Mouse (Mus musculus) right cerebral cortex, postnatal 25 days (tissue): ENCODE results near the gene Mxd3.

Experiments
- DNase-seq: peaks from one replicate; pipeline ENCODE4 v3.0.0; 2022

Mxd3 gene

DNA sequence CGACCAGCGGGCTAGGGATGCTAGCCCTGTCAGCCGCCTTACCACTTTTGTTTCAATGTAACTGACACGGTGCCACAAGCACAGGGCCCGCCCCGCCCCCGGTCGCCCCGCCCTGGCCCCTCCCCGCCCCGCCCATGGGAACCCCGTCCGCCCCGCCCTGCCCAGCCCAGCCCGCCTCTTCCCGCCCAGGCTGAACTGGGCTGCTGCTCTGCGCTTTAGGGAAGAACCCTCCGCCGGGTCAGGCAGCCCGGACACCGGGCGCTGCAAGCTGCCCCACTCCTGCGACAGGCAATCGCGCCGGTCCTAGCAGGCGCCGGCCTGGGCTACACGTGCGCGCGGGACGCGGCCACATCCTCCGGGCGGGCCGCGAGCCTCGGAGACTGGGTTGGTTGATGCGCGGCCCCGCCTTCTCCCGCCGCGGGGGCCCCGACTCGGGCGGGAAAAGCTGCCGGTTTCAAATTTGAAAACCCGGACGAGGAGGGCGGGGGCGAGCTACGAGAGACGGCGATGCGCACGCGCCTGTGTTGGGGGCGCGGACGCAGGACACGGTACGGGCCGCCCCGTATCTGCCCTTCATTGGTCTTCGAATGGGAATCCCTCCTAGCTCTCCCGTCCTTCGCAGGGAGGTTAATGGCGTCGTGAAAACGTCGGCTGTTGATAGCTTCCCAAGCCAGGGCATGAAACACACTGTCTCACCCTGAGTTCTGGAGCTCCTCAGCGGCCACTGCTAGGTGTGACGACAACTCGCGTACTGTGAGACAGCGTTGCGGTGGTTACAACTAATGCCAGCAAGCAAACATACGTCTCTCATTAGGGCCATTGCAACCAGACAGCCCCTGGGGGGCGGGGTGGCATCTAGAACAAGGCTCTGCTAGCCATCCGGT is at the start of gene Mxd3:
Mxd3 (minus strand) TSS at position 141 of the 884 bp plus-strand sequence.
- DNase-seq: peak; percentile 83

DNA sequence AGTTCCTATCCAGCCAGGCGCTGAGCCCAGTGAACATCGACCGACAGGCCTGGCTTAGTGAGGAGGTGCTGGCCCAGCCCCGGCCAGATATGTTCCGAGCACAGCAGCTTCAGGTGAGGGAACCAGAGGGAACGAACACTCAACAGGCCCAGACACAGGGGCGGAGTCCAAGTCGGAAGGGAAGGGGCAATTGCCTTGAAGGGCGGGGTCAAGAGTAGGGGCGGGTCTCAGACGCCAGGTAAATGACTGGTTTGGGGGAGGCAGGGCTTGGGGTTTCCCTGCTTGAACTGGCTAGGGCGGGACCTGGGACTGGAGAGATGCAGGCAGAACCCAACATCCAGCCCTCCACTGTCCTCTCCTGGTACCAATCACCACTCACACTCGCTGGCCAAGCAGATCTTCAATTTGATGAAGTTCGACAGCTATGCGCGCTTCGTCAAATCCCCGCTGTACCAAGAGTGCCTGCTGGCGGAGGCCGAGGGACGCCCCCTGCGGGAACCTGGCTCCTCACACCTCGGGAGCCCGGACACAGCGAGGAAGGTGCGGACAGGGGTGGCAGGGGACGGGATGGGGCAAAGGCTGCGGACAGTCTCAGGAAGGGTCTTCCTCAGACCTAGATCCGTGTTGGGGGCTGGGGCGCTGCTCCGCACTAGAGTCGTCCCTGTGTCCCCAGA is 49.4 kb upstream of the Mxd3 start:
- no peak for DNase-seq

DNA sequence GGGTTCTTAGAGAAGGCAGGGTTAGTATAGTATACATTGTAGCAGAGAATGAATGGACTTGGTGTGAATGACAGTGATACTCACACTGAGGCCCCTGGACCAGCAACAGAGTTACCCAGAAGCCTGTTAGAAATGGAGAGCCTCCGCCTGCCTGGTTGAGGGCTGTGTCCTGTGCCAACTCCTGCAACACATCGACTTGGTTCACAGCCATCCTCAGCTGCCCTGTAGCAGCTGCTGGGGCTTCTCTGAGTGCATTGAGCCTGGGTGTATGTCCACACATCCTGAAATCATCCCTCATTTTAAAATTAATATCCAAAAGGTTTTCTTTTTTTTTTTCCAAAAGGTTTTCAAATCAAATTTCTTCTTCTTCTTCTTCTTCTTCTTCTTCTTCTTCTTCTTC is 46.3 kb upstream of the Mxd3 start:
- DNase-seq: no peak

DNA sequence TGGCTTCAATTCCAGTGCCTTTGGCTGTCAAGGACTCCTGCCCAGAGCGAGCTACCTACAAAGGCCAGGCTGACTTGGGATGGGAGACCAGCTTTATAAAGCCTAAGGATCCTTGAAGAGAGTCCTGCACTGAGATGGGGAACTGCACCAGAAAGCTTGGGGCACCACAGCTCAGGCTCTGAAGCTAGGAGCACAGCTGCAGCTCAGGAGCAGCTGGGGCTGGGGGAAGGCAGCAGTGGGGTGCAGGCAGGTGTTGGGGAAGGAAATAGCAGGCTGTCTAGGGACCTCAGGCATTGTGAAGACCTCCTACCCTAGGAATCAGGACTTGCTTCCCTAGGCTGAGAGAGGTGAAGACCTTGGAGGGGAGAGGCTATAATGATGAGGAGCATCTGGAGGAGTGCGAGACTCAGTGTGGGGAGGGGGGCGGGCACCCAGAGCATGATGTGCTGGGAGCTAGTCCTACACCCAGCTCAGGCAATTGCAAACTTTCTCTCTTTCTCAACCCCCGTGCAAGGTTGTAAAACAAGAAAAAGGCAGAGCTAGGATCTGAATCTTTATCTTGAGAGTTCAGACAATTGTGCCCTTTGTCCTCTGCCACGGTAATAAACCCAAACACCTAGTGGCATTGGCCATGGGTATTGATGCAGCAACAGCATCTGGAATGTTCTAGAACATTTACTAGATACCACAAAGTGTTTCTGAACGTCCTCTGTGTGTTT is 44.7 kb upstream of the Mxd3 start:
- no peak for DNase-seq

- no peak for DNase-seq
Measured at GRCm38 (mm10) chr13:55371740-55372139, 42.1 kb upstream of the Mxd3 start.

DNA sequence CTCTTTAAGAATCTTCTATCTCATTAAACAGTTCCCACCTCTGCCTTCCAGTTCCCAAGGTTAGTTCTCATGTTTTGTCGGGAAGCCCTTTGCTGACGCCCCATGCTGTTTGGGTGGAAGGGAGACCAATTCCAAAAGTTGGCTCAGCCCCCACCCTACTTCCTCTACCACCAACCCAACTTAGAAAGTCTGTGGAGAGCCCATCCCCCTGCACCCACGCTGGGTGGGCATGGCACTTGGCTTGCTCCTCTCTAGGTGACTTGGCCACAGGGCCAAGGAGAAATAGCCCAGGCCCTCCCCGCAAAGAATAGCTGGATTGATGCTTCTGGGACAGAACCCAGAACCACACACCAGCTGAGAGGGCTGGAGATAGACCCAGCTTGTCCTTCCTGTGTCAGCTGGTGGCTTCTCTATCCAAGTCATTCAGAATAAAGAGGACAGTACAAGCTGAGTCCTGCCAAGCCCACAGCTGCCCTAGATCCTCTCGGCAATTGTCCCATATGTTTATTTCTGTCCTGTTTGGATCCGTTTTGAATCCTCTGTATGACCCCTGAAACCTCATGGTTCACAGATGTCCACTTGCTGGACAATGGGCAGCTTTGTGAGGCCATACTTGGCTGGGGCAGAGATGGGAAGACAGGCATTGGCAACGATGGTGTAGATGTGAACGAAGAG is 41.5 kb upstream of the Mxd3 start:
- DNase-seq: no peak

- DNase-seq: no peak
Measured at GRCm38 (mm10) chr13:55370234-55370633, 40.6 kb upstream of the Mxd3 start.

GRCm38 (mm10) chr13:55369531-55370114 is 40.0 kb upstream of the Mxd3 start, which contains the start of gene Rgs14:
Gene Rgs14 (plus strand): TSS chr13:55369732.
- DNase-seq: peak; percentile 43

DNA sequence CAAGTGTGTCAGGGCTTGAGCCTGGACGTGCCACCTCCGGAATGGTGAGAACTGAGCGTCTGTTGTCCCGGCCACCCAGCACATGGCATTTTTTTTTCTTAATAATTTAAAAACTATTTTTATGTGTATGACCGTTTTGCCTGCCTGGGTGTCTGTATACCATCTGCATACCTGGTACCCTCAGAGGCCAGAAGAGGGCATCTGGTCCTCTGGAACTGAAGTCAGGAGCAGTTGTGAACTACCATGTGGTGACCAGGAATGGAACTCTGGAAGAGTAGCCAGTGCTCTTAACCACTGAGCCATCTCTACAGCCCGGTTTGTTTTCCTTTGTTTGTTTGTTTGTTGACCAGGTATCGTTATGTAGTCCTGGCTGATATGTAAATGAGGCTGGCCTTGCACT is 38.8 kb upstream of the Mxd3 start:
- no peak for DNase-seq

DNA sequence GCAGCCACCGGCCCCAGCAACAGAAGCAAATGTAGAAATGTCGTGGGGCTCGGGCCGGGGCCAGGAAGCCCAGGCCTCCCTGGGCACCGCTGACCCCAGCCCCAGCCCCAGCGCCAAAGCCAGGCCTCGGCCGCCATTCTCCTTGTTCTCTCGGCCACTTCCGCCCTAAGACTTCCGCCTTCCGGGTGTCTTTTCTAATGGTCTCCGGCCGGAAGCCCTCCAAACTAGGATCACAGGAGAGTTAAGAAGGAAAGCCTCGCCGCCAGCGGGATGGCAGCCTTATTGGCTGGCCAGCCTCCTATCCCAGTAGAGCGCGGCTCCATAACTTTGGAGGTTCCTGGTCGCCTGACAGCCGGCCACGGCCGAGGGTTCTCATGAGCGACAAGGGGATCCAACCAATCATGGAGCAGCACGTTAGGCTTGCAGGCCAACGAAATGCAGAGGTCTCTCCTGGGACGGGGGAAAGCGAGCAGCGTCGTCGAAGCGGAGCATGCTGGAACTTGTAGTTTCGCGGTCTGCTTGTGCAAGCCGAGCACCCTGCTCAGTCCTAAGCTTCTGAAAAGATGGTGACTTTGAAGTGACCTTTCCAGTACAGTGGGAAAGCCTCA is 32.9 kb upstream of the Mxd3 start, which contains the start of gene Lman2:
Lman2 (minus strand) TSS at position 331 of the 608 bp plus-strand sequence.
- peak; percentile 98 for DNase-seq

GRCm38 (mm10) chr13:55361974-55362452 is 32.4 kb upstream of the Mxd3 start:
- DNase-seq: no peak

- no peak for DNase-seq
Measured at GRCm38 (mm10) chr13:55361145-55361544, 31.5 kb upstream of the Mxd3 start.

- DNase-seq: no peak
Measured at GRCm38 (mm10) chr13:55346745-55347144, 17.1 kb upstream of the Mxd3 start.

DNA sequence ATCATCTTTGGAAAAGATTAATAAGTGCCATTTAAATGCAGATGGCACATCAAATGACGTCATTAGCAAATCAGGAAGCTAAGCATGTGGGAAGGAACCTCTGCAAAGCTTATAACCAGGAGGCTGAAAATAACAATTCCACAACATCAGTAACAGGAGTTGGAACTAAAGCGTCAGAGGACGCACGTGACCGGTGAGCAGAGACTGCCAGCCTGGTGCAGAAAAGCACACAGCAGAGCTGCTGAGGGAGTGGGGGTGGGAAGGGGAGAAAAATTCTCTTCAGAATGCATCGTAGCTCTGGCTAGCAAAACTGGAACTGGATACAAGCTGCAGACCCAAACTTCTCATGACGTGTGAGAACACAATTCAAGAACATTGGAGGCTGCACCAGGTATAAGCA is 14.7 kb upstream of the Mxd3 start:
- peak; percentile 40 for DNase-seq

- DNase-seq: no peak
Measured at GRCm38 (mm10) chr13:55342469-55342868, 12.8 kb upstream of the Mxd3 start.

DNA sequence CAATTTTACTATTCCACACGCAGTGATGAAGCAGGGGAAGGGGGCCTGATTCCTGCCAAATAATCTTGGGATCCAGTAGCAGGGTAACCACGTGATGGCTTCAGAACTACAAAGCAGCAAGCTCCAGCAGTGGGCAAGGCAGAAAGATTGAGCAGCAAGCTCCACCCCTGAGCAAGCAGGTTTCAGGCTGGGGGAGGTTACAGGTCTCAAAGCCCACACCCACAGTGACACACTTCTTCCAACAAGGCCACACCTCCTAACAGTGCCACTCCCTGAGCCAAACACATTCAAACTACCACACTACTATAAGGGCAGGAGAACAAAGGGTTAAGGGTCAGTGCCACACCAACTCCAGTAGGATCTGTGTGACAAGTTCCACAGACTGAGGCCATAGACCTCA is 9.6 kb upstream of the Mxd3 start:
- no peak for DNase-seq

- DNase-seq: no peak
Measured at GRCm38 (mm10) chr13:55338131-55339054, 8.8 kb upstream of the Mxd3 start.

GRCm38 (mm10) chr13:55337341-55337975 is 7.8 kb upstream of the Mxd3 start:
- DNase-seq: no peak

- DNase-seq: no peak
Measured at GRCm38 (mm10) chr13:55335701-55336100, 6.1 kb upstream of the Mxd3 start.

DNA sequence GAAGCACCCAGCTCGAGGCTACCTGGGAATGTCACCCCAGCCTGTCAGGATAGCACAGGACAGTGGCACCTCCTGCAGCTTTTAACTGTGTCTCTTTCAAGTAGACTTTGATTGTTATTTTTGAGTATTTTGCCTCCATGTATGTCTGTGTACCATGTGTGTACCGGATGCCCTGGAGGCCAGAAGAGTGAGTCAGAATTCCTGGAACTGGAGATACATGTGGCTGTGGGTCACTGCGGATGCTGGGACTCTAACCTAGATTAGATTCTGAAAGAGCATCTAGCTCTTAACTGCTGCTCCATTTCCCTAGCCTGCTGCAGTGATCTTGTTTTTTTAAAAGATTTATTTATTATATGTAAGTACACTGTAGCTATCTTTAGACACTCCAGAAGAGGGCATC is 2.7 kb upstream of the Mxd3 start:
- DNase-seq: no peak
